Mouse (Mus musculus) bone marrow, adult 2 months (tissue): ENCODE data around the gene Col23a1. TPM values are rescaled to one million over a fixed set of nuclear protein-coding genes. Genes with fewer than 3 reads are reported as not detected.

ENCODE experiments used
- H3K27ac ChIP-seq: fragments of 200-500 bp; 2 replicates; pipeline ENCODE4 v1.5.1; 2012; ENCODE audit warnings: low read depth, mild to moderate bottlenecking, control low read depth, inconsistent platforms, low read length; ENCODE audit not compliant: control insufficient read depth, poor library complexity, insufficient read depth
- H3K4me1 ChIP-seq: fragments of 200-500 bp; 2 replicates; pipeline ENCODE4 v1.6.1; 2011; ENCODE audit warnings: low read length; ENCODE audit not compliant: control insufficient read depth, insufficient read depth
- H3K4me3 ChIP-seq: fragments of 200-500 bp; replicated peaks from 2 replicates; pipeline ENCODE3; 2011; ENCODE audit warnings: mild to moderate bottlenecking, low read depth, low read length, control low read depth; ENCODE audit not compliant: control insufficient read depth
- CTCF ChIP-seq: fragments of 200-500 bp; IDR thresholded peaks from 2 replicates; pipeline ENCODE4 v1.5.1; 2011; ENCODE audit warnings: low read length, control low read depth; ENCODE audit not compliant: control insufficient read depth, insufficient read depth
- POLR2A ChIP-seq: fragments of 200-500 bp; IDR thresholded peaks from 2 replicates; pipeline ENCODE4 v1.6.1; 2011; ENCODE audit warnings: low read depth, mild to moderate bottlenecking, control low read depth, low read length, borderline replicate concordance; ENCODE audit not compliant: control insufficient read depth
- WGBS: fragments of 180-500 bp; shearing (Covaris S2); methylation state at CpG from one replicate; pipeline ENCODE4 v1.1.7; 2018; 5-methylcytosine and 5-hydroxymethylcytosine counted together
- polyA plus RNA-seq: library from polyadenylated mRNA; stranded (reverse); fragments of >200 nt; gene quantifications from 2 replicates; pipeline ENCODE4 v1.2.4, GENCODE M21; 2011; ENCODE audit warnings: low replicate concordance; ENCODE audit not compliant: missing spikeins, insufficient read depth, insufficient read length

Col23a1 gene
- polyA plus RNA-seq, 1 experiment, result not detected

GRCm38 (mm10) chr11:51482251-51482650, 192.5 kb downstream of the Col23a1 start:
- H3K4me1 ChIP-seq, result no peaks in the 10 kb centered on the region
- WGBS, result 58% methylated on average over 3 of the region's 3 CpGs
- TF ChIP-seq POLR2A (no peak), CTCF (no peak)
- no peak overlapping the region for H3K4me3 ChIP-seq
- H3K27ac ChIP-seq, result no peak overlapping the region

DNA sequence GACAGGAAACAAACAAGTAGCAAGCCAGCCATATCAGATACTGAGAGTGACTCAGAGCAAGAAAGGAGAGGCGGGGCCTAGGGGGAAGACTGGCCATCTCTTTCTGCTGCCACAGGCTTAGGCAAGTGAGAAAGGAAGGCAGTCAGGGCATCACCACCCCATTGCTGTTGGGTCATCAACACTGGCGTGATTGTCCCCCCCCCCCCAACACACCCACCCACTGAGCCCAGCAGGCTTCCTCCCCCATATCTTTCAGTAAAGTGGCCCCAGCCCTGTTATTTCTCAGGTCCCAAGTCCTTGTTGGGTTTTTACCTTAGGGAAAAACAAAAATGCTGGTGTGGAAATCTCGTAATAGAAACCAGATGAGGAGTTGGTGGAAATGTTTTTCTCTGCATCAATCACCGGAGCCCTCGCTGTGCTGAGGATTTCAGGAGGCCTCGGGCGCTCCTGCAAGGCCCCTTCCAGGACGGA, 195.4 kb downstream of the Col23a1 start:
- no peak overlapping the region for H3K27ac ChIP-seq
- H3K4me1 ChIP-seq, result no peaks in the 10 kb centered on the region
- 84% methylated on average over 8 of the region's 8 CpGs for WGBS
- no peak overlapping the region for H3K4me3 ChIP-seq
- TF ChIP-seq POLR2A, result no peak
- no peak for TF ChIP-seq CTCF

GRCm38 (mm10) chr11:51485775-51486464, 196.2 kb downstream of the Col23a1 start:
- Histone ChIP-seq H3K4me1 (no peaks in the 10 kb centered on the region), H3K27ac (no peak overlapping the region), H3K4me3 (no peak overlapping the region)
- TF ChIP-seq POLR2A (no peak), CTCF (no peak)
- 73% methylated on average over 10 of the region's 10 CpGs for WGBS

GRCm38 (mm10) chr11:51488813-51489212, 199.1 kb downstream of the Col23a1 start:
- Histone ChIP-seq H3K27ac (no peak overlapping the region), H3K4me1 (no peaks in the 10 kb centered on the region), H3K4me3 (no peak overlapping the region)
- 78% methylated on average over 9 of the region's 9 CpGs for WGBS
- no peak for TF ChIP-seq CTCF
- no peak for TF ChIP-seq POLR2A

GRCm38 (mm10) chr11:51493421-51493820, 203.7 kb downstream of the Col23a1 start:
- no peak for TF ChIP-seq CTCF
- no peak for TF ChIP-seq POLR2A

DNA sequence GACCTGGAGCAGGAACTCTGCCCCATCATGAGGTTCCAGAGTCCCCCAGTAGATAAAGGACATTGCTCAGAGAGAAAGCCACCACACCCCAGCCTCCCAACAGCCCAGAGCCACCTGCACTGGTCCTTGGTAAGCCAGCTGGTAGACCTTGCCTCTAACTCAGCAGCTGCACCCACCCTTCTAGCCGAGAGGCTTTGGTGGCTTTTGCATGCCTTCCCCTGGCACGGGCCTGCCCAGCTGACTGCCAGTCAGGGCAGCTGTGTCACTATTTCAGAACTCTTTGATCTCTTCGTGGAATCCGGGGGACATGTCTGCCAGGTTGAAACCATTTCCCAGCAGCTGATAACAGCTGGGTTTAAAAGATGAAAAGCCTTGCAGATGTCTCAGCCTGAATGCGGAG, 204.5 kb downstream of the Col23a1 start:
- H3K27ac ChIP-seq, result no peak overlapping the region
- TF ChIP-seq CTCF (no peak), POLR2A (no peak)
- WGBS, result 46% methylated on average over 5 of the region's 5 CpGs
- no peak overlapping the region for H3K4me3 ChIP-seq
- H3K4me1 ChIP-seq, result no peaks in the 10 kb centered on the region

More at GRCm38 (mm10) chr11:51493421-51493820, 203.7 kb downstream of the Col23a1 start:
- Histone ChIP-seq H3K27ac (no peak overlapping the region), H3K4me3 (no peak overlapping the region), H3K4me1 (no peaks in the 10 kb centered on the region)
- WGBS, result 72% methylated on average over 4 of the region's 4 CpGs

DNA sequence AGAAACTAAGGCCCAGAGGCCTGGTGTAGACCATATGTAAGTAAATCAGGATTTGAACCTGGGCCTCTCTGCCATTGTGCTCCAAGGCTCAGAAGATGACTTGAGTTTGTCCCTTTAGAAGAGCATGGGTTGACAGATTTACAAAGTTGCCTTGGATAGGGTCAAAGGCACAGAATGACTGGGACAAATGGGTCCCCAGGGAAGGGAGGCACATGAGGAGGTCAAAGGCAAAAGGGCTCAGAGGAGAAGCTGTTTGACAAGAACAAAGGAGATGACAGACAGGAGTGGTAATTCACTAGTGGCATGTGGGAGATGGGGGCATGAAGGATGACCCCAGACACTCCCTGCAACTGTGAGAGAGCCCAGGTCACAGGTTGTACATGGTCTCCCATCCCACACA, 210.1 kb downstream of the Col23a1 start:
- TF ChIP-seq CTCF, result no peak
- TF ChIP-seq POLR2A, result no peak
- Histone ChIP-seq H3K4me3 (no peak overlapping the region), H3K27ac (no peak overlapping the region), H3K4me1 (no peaks in the 10 kb centered on the region)

DNA sequence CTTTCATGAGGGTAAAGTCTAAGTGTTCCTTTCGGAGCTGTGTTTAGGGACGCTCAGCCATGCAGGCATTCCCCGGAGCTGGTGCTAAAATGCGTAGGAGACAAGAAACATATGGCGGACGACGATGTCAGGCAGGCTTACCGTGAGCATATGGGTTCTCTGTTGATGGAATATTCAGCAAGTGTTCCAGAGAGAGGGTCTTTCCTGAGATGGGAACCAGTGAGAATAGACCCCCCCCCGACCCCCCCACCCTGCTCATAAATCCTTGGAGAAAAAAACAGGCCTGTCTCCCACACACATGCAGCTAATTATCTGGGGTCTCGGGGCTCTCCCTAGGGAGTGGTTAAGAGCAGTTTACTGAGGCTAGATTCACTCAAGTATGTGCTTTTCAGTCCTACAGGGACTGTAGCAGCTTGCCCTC, 212.7 kb downstream of the Col23a1 start:
- Histone ChIP-seq H3K4me3 (no peak overlapping the region), H3K27ac (no peak overlapping the region), H3K4me1 (no peaks in the 10 kb centered on the region)
- TF ChIP-seq CTCF (no peak), POLR2A (no peak)
- WGBS, result 81% methylated on average over 10 of the region's 10 CpGs
